Mouse (Mus musculus) forebrain, postnatal 0 days (tissue): Measurements from ENCODE around the gene Rasgef1b. TPM values are rescaled to one million over a fixed set of nuclear protein-coding genes. Genes with fewer than 3 reads are reported as not detected.
A peak's percentile ranks its signal among the peaks of the same experiment; 100 is the strongest.

ENCODE experiments used
- ATAC-seq: fragments of 200-750 bp; cut with Nextera tagmentation; 2 replicates; pipeline ENCODE4 v1.8.0; 2017; ENCODE audit warnings: mild to moderate bottlenecking, moderate library complexity
- DNase-seq: peaks from one replicate; pipeline ENCODE4 v3.0.0-alpha.2; 2015
- H3K27ac ChIP-seq: fragments of 300-500 bp; sonication (generic); 2 replicates; pipeline ENCODE4 v1.5.1; 2014; ENCODE audit warnings: low read depth, mild to moderate bottlenecking, antibody characterized with exemption, low read length, moderate library complexity, mixed read lengths
- H3K27me3 ChIP-seq: fragments of 300-500 bp; sonication (generic); 2 replicates; pipeline ENCODE4 v1.6.1; 2014; ENCODE audit warnings: mild to moderate bottlenecking, low read length, mixed read lengths; ENCODE audit not compliant: insufficient read depth
- H3K36me3 ChIP-seq: fragments of 300-500 bp; sonication (generic); 2 replicates; pipeline ENCODE4 v1.6.1; 2014; ENCODE audit warnings: mild to moderate bottlenecking, moderate library complexity; ENCODE audit not compliant: insufficient read depth
- H3K4me1 ChIP-seq: fragments of 300-500 bp; sonication (generic); 2 replicates; pipeline ENCODE4 v1.6.1; 2014; ENCODE audit warnings: antibody characterized with exemption; ENCODE audit not compliant: insufficient read depth
- H3K4me2 ChIP-seq: fragments of 300-500 bp; sonication (generic); 2 replicates; pipeline ENCODE4 v1.6.1; 2014; ENCODE audit warnings: low read depth, mild to moderate bottlenecking, moderate library complexity
- H3K4me3 ChIP-seq: fragments of 300-500 bp; sonication (generic); 2 replicates; pipeline ENCODE4 v1.5.1; 2014; ENCODE audit warnings: low read depth, low read length, mixed read lengths
- H3K9ac ChIP-seq: fragments of 300-500 bp; sonication (generic); 2 replicates; pipeline ENCODE4 v1.6.1; 2014; ENCODE audit warnings: mild to moderate bottlenecking
- H3K9me3 ChIP-seq: fragments of 300-500 bp; sonication (generic); 2 replicates; pipeline ENCODE4 v1.6.1; 2016; ENCODE audit warnings: low read length
- CTCF ChIP-seq: sonication (generic); IDR thresholded peaks from 2 replicates; pipeline ENCODE4 v1.5.1; 2016; ENCODE audit warnings: antibody characterized with exemption, control low read depth, low read depth
- WGBS: fragments of 180-500 bp; shearing (Covaris S2); extraction: QIAGEN DNeasy Blood & Tissue Kit; methylation state at CpG from one replicate; pipeline ENCODE4 v1.1.7; 2014; 5-methylcytosine and 5-hydroxymethylcytosine counted together
- polyA plus RNA-seq: library from polyadenylated mRNA; unstranded; fragments of >200 nt; fragmentation: Nextera tagmentation; extraction: Ambion mirVana; gene quantifications from 2 replicates; pipeline ENCODE4 v1.2.1, GENCODE M21; 2015
- total RNA-seq: library from RNA; depleted of rRNA; stranded (reverse); fragments of >200 nt; gene quantifications from 2 replicates; pipeline ENCODE4 v1.2.3, GENCODE M21; 2014

Gene Rasgef1b
- total and polyA plus RNA-seq, 2 experiments from 2014 or later, result 49.6 to 51.0 TPM

DNA sequence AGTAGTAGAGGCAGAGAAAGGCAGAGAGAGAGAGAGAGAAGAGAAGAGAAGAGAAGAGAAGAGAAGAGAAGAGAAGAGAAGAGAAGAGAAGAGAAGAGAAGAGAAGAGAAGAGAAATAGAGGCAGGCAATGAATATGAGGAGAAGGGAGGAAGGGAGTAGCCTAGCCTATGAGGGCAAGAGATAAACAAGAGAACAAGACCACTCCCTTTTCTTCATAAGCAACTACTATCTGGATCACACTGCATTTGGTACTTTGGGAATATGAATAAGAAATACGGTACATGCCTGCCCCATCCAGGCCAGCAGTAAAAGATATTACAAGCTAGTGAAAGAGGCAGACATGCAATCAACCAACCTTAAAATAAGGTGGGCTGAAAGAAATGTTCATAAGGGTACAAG is 360.2 kb downstream of the Rasgef1b start:
- ATAC-seq, result no peak

DNA sequence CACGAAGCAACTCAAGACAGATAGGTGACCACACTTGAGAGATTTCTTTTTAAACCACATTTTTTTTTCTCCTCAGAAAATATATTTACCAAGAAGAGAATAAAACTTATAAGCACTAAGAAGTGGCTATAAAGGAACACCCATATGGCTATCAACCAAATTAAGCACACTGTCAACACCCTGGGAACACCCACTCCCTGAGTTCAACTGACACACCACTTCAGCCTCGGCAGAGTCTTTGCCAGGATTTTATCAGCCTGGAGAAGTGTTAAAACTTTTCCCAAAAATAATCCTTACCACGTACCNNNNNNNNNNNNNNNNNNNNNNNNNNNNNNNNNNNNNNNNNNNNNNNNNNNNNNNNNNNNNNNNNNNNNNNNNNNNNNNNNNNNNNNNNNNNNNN is 368.3 kb downstream of the Rasgef1b start:
- ATAC-seq, result no peak
- DNase-seq, result no peak
- WGBS, result 70% methylated on average over 3 of the region's 3 CpGs
- Histone ChIP-seq H3K27me3 (no peaks in the 10 kb centered on the region), H3K4me1 (no peaks in the 10 kb centered on the region), H3K36me3 (no peaks in the 10 kb centered on the region), H3K4me3 (no peak overlapping the region), H3K9ac (no peak overlapping the region), H3K9me3 (no peaks in the 10 kb centered on the region), H3K4me2 (no peak overlapping the region), H3K27ac (no peak overlapping the region)
- no peak for TF ChIP-seq CTCF

More for the DNA sequence above, 360.2 kb downstream of the Rasgef1b start:
- Histone ChIP-seq H3K4me1 (no peaks in the 10 kb centered on the region), H3K27ac (no peak overlapping the region), H3K27me3 (no peaks in the 10 kb centered on the region), H3K36me3 (no peaks in the 10 kb centered on the region), H3K9me3 (no peaks in the 10 kb centered on the region), H3K4me3 (no peak overlapping the region), H3K9ac (no peak overlapping the region), H3K4me2 (no peak overlapping the region)
- no peak for DNase-seq
- no peak for TF ChIP-seq CTCF
- WGBS, result 94% methylated on average over 1 of the region's 1 CpGs

DNA sequence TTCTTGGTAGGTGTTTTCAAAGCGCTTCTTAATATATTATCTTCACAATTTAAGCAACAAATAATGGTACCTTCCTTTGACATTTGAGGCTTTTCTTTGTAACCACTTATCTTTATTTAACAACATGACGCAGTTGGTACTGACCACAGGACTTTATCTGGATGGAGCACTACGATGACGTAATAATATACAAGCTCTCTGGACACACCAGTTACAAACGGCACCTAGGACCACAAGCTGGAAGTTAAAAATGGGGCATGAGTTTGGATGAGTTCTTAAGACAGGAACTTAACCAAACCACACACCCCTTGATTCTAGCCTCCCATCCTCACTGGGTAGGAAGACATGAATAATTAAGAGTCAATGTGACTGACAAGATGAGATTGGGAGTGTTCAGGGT is 369.6 kb downstream of the Rasgef1b start:
- H3K36me3 ChIP-seq, result no peaks in the 10 kb centered on the region
- H3K27me3 ChIP-seq, result no peaks in the 10 kb centered on the region
- WGBS, result 92% methylated on average over 5 of the region's 5 CpGs
- no peak overlapping the region for H3K27ac ChIP-seq
- no peak overlapping the region for H3K4me3 ChIP-seq
- no peak overlapping the region for H3K4me2 ChIP-seq
- ATAC-seq, result no peak
- TF ChIP-seq CTCF, result no peak
- DNase-seq, result no peak
- H3K4me1 ChIP-seq, result no peaks in the 10 kb centered on the region
- no peaks in the 10 kb centered on the region for H3K9me3 ChIP-seq
- H3K9ac ChIP-seq, result no peak overlapping the region

DNA sequence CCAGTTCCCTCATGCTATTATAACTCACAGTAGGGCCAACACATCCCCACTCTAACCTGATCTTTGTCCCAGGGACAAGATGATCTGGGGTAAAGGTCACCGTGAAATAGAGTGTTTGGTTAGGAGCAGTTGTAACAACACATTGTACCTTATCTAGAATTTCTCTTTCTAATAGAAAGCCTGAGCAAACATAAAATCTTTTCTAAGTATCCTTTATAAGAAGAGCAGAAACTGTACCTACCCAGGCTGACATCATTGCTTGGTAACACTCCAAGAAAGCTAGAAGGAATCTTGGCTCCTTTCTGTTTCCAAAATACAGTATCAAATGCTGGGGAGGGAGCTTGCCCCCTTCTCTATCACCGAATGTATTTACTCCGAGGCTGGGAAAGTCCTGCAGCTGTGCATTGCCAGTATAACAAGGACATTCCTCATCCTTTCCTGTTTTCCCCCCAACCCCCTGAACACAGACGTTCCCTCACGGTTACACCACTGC is 374.2 kb downstream of the Rasgef1b start:
- H3K4me3 ChIP-seq, result no peak overlapping the region
- H3K9ac ChIP-seq, result no peak overlapping the region
- WGBS, result 38% methylated on average over 5 of the region's 5 CpGs
- H3K9me3 ChIP-seq, result no peaks in the 10 kb centered on the region
- DNase-seq (no peak), ATAC-seq (no peak)
- no peaks in the 10 kb centered on the region for H3K4me1 ChIP-seq
- H3K4me2 ChIP-seq, result no peak overlapping the region
- TF ChIP-seq CTCF, result no peak
- H3K27me3 ChIP-seq, result no peaks in the 10 kb centered on the region
- H3K36me3 ChIP-seq, result no peaks in the 10 kb centered on the region
- H3K27ac ChIP-seq, result no peak overlapping the region

DNA sequence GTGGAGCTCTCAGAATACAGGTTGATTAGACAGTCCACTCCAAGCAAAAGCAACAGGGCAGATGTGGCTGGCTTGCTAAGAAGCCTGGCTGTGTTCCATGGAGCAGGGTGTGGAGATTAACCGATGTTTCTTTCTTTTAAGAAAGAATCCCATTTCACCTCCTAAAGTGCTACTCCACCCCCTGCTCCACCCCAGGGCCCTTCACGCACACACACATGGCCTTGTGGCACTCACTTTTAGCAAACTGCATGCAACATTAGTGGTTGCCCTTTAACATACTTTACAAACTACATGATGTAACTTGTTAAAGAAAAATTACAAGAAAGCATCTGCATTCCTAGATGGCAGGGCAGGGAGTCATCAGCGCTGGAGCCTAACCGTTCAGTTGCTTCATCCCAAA is 378.8 kb downstream of the Rasgef1b start:
- no peaks in the 10 kb centered on the region for H3K9me3 ChIP-seq
- H3K27me3 ChIP-seq, result no peaks in the 10 kb centered on the region
- no peak for ATAC-seq
- no peak for DNase-seq
- H3K4me2 ChIP-seq, result no peak overlapping the region
- H3K4me3 ChIP-seq, result no peak overlapping the region
- H3K27ac ChIP-seq, result no peak overlapping the region
- whole genome bisulfite sequencing, result 48% methylated on average over 4 of the region's 4 CpGs
- H3K36me3 ChIP-seq, result no peaks in the 10 kb centered on the region
- no peaks in the 10 kb centered on the region; the same call in 1 of the 2 replicates for H3K4me1 ChIP-seq
- no peak for TF ChIP-seq CTCF
- no peak overlapping the region for H3K9ac ChIP-seq

DNA sequence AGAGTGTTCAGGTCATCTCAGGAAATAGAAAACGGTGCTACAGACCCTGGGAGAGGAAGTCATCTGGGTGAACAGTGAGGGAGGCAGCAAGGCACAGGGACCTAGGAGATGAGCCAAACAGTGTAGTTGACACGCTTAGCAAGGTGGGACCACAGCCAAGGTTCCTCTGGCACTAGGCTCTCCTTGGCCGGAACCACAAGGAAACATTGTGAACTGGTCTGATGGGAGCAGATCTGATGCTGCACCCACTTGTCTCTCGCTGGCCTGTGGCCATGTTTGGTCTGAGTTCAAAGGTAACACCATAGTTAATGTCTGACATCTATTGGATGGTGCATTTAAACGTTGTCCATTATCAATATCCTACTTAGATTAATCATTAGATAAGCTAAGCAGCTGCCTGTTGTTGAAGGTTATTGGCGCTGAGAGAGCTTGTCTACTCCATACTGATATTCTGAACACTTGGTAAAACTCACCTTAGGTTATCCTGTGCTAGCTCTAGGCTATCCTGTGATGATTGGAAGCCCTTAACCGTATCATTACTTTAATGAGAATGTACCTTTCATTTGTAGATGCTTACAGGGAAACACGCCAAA is 380.5 kb downstream of the Rasgef1b start:
- Histone ChIP-seq H3K36me3 (no peaks in the 10 kb centered on the region), H3K4me1 (no peaks in the 10 kb centered on the region; the same call in 1 of the 2 replicates), H3K9ac (no peak overlapping the region), H3K4me3 (no peak overlapping the region), H3K4me2 (no peak overlapping the region), H3K9me3 (no peaks in the 10 kb centered on the region), H3K27ac (no peak overlapping the region), H3K27me3 (no peaks in the 10 kb centered on the region)
- no peak for ATAC-seq
- 65% methylated on average over 8 of the region's 8 CpGs for WGBS
- TF ChIP-seq CTCF, result no peak
- peak; percentile 30 for DNase-seq

DNA sequence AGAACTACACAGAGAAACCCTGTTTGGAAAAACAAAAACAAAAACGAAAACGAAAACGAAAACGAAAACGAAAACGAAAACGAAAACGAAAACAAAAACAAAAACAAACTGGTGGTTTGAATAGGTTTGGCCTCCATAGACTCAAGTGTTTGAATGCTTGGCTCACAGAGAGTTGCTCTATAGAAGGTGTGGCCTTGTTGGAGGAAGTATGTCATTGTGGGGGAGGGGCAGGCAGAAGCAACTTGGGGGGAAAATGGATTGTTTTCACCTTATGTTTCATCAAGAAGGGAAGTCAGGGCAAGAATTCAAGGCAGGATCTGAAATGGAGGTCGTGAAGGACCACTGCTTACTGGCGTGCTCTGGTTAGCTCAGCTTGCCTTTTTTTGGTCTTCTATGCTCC is 386.3 kb downstream of the Rasgef1b start:
- H3K27ac ChIP-seq, result no peak overlapping the region
- no peak overlapping the region for H3K4me2 ChIP-seq
- no peaks in the 10 kb centered on the region for H3K36me3 ChIP-seq
- no peaks in the 10 kb centered on the region for H3K9me3 ChIP-seq
- H3K27me3 ChIP-seq, result no peaks in the 10 kb centered on the region
- no peak for TF ChIP-seq CTCF
- DNase-seq (no peak), ATAC-seq (no peak)
- H3K4me1 ChIP-seq, result no peaks in the 10 kb centered on the region
- H3K4me3 ChIP-seq, result no peak overlapping the region
- H3K9ac ChIP-seq, result no peak overlapping the region
- 96% methylated on average over 10 of the region's 10 CpGs for WGBS
